Mouse (Mus musculus): ENCODE data around the gene Edc4. TPM values are rescaled to one million over a fixed set of nuclear protein-coding genes. Genes with fewer than 3 reads are reported as not detected.

The Edc4 gene
- polyA plus RNA-seq, 1 experiment from 2014 or later: 50.5 TPM

DNA sequence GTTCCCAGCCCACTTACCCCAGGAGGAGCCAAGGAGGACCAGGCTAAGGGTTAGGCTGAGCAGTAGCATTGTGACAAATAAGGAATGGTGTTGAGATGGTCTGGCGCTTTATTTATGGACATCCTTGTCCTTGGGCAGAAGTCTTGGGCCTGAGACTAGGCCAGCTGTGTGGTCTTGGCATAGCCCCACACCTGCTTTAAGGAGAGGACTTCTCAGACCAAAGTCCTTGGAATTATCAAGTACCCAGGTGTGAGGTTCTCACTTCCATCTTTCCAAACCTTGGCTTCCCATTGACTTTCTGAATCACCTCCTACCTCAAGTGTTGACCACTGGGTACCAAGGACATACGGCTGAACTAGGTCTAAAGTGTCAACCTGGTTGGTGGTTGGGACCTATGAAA is 53.1 kb downstream of the Edc4 start, which contains the start of gene Ctrl:
Gene Ctrl, minus strand, starts transcription at position 101 of the 400 bp plus-strand sequence.
- H3K36me3 ChIP-seq (ENCODE audit: control insufficient read depth, insufficient read depth, low read length): no peaks in the 10 kb centered on the region
- no peak for DNase-seq (ENCODE audit: low spot score)
- WGBS: 91% methylated on average over 2 of the region's 2 CpGs
- H3K4me1 ChIP-seq (ENCODE audit: control insufficient read depth, insufficient read depth, low read length): peaks cover 10% of the 10 kb centered on the region
- no peaks in the 10 kb centered on the region for H3K9me3 ChIP-seq (ENCODE audit: control insufficient read depth, low read length)
- no peak within 1 kb of the TSS for H3K4me2 ChIP-seq (ENCODE audit: low read depth)
- no peak within 1 kb of the TSS for H3K27ac ChIP-seq (ENCODE audit: low read depth, low read length)
- H3K4me3 ChIP-seq (ENCODE audit: low read depth, low read length): no peak within 1 kb of the TSS
- H3K27me3 ChIP-seq (ENCODE audit: control insufficient read depth, insufficient read depth, low read length): no peaks in the 10 kb centered on the region
- no peak for ATAC-seq (ENCODE audit: insufficient read depth, low FRiP score, low TSS enrichment)
- no peak within 1 kb of the TSS for H3K9ac ChIP-seq (ENCODE audit: low read length)

DNA sequence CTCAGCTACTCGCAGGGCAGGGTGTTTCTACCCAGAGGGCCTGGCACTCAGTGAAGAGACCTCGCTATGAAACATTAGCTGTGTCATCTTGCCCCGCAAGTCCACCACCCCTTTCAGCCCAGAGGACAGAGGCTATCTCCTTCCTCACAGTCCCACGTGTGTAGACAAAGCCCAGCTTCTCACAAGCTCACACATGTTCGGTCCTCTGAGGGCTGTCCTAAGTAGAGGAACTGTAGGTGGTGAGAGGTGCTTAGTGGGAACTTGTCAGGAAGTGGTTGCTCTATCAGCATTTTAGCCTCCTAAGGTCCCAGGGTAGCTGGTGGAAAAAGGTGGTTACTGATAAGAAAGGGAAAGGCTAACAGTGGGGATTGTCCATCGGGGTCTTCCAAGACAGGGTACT is 54.4 kb downstream of the Edc4 start:
- peaks cover 10% of the 10 kb centered on the region for H3K4me1 ChIP-seq (ENCODE audit: control insufficient read depth, insufficient read depth, low read length)
- H3K9me3 ChIP-seq (ENCODE audit: control insufficient read depth, low read length): no peaks in the 10 kb centered on the region
- WGBS: 85% methylated on average over 6 of the region's 6 CpGs
- no peaks in the 10 kb centered on the region for H3K27me3 ChIP-seq (ENCODE audit: control insufficient read depth, insufficient read depth, low read length)
- no peak overlapping the region for H3K4me2 ChIP-seq (ENCODE audit: low read depth)
- H3K36me3 ChIP-seq (ENCODE audit: control insufficient read depth, insufficient read depth, low read length): no peaks in the 10 kb centered on the region
- H3K4me3 ChIP-seq (ENCODE audit: low read depth, low read length): no peak overlapping the region
- no peak overlapping the region for H3K9ac ChIP-seq (ENCODE audit: low read length)
- no peak for DNase-seq (ENCODE audit: low spot score)
- H3K27ac ChIP-seq (ENCODE audit: low read depth, low read length): no peak overlapping the region
- no peak for ATAC-seq (ENCODE audit: insufficient read depth, low FRiP score, low TSS enrichment)

DNA sequence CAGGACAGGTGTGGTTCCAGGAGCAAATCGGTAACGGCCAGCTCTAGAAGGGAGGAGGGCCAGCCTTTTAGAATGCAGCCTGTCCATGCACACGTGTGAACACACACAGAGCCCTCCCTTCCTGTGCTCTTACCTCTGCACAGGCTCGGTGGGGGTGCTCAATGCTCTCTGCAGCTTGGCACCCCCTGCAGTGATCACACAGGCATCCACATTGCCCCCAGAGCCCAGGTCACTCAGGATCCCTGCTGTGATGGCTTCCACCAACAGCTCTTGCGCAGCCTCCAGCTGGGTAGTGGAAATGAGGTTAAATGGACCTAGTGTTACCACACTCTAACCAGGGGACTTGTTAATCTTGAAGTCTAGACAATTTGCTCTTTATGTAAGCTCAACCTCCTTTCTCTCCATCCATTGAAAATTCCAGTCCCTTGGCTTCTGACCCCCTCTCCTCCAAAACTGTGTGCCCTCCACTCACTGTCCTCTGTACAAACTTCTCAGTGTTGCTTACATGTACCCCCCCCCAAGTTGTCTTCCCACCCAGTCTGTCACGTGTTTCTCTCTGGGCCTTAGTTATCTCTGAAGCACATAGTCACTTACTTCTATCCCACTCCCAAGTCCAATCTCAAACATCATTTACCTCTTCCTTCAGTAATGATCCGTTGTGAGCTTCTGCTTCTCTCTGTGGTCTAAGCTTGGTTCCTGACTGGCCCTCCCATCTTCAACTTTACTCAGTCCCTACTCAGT is 55.4 kb downstream of the Edc4 start:
- DNase-seq (ENCODE audit: low spot score) (peak; percentile 21), ATAC-seq (ENCODE audit: insufficient read depth, low FRiP score, low TSS enrichment) (no peak)
- peaks cover 10% of the 10 kb centered on the region for H3K4me1 ChIP-seq (ENCODE audit: control insufficient read depth, insufficient read depth, low read length)
- H3K4me3 ChIP-seq (ENCODE audit: low read depth, low read length): peak overlapping the region; percentile 74
- H3K9me3 ChIP-seq (ENCODE audit: control insufficient read depth, low read length): no peaks in the 10 kb centered on the region
- H3K27ac ChIP-seq (ENCODE audit: low read depth, low read length): no peak overlapping the region
- no peaks in the 10 kb centered on the region for H3K36me3 ChIP-seq (ENCODE audit: control insufficient read depth, insufficient read depth, low read length)
- H3K4me2 ChIP-seq (ENCODE audit: low read depth): peak overlapping the region; percentile 97
- 27% methylated on average over 7 of the region's 7 CpGs for WGBS
- H3K27me3 ChIP-seq (ENCODE audit: control insufficient read depth, insufficient read depth, low read length): no peaks in the 10 kb centered on the region
- H3K9ac ChIP-seq (ENCODE audit: low read length): peak overlapping the region; percentile 73

DNA sequence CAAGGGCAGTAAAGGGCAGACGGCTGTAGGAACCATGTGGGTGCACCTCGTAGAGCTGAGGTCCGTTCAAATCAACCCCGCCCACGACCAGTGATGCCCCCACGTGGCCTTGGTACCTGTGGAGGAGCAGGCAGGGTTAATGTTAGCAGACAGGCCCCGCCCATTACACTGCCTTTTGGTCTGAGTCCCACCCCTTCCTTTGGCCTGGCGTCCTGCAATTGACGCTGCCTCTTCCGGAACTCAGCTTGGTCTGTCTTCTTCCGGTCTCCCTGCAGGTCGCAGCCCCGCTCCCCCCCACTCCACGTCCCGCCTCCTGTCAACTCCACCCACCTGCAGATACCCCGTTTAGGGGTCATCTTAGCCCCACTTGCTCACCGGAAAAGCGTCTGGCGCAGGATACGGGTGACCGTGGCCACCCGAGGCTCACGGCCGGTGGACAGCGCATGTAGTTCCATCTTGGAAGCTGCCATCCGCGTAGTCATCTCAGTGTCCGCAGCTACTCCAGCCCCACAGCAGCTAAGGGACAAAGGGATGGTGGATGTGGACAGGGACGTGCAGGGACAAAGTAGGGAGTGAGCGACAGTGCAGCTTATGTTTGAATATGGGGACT is 56.3 kb downstream of the Edc4 start:
- no peaks in the 10 kb centered on the region for H3K27me3 ChIP-seq (ENCODE audit: control insufficient read depth, insufficient read depth, low read length)
- H3K27ac ChIP-seq (ENCODE audit: low read depth, low read length): peak overlapping the region; percentile 83
- peak overlapping the region; percentile 97 for H3K4me2 ChIP-seq (ENCODE audit: low read depth)
- peaks cover 10% of the 10 kb centered on the region for H3K4me1 ChIP-seq (ENCODE audit: control insufficient read depth, insufficient read depth, low read length)
- WGBS: under 1% methylated on average over 30 of the region's 30 CpGs
- H3K9me3 ChIP-seq (ENCODE audit: control insufficient read depth, low read length): no peaks in the 10 kb centered on the region
- peak overlapping the region; percentile 74 for H3K4me3 ChIP-seq (ENCODE audit: low read depth, low read length)
- DNase-seq (ENCODE audit: low spot score): peak; percentile 87
- no peaks in the 10 kb centered on the region for H3K36me3 ChIP-seq (ENCODE audit: control insufficient read depth, insufficient read depth, low read length)
- peak overlapping the region; percentile 79 for H3K9ac ChIP-seq (ENCODE audit: low read length)
- peak; percentile 91 for ATAC-seq (ENCODE audit: insufficient read depth, low FRiP score, low TSS enrichment)

DNA sequence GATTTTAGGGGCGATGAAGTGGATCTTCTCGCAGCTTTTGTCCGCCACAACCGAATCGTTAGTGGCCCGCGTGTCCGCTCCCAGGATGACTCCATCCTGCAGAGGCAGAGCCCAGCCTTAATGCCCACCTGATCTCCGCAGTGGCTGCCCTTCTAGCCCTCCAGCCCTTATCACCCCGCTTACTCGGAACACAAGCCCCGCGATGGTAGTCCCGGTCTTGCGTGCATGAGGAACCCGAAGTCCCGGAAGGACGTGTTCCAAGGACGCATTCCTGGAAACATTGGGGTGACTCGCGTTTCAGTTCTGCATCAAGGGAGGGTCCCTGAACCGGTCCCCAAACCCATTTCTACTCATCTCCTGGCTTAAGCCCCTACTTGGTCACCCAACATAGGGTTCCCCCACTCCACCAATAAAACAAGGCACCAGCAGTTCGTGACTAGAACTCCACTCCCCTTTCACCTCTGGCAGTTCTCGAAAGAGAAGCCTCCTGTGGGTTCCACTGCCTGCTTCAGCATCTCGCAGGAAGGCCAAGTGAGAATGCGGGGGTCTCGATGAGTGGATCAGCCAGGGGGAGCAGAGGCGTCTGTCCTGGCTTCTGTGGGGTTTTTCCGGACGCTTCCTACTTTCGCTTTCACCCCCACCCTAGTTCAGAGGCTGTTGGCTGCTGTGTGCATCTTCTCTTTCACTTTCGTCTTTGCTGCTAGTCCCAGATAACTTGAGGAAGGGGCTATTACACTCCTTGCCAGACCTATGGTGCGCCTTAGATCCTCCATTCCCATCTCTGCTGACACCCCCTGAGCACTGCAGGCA is 57.0 kb downstream of the Edc4 start:
- WGBS: under 1% methylated on average over 33 of the region's 33 CpGs
- H3K4me3 ChIP-seq (ENCODE audit: low read depth, low read length): peak overlapping the region; percentile 74
- peak; percentile 51 for DNase-seq (ENCODE audit: low spot score)

DNA sequence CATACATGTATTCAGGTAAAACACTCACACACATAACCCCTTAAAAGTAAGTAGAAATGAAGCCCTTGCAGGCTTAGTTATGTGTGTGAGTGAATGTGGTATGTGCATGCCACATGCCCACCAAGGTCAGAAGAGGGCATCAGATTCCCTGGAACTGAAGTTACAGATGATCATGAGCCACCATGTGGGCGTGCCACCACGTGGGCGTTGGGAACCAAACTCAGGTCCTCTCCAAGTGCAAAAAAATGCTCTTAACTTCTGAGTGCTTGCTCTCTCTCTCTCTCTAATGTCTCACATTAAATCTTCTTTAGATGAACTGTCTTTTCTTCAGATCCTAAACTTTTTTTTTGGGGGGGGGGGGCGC is 57.6 kb downstream of the Edc4 start, which contains the start of gene Psmb10:
Gene Psmb10, minus strand, starts transcription at position 139 of the 364 bp plus-strand sequence.
- peaks cover 10% of the 10 kb centered on the region for H3K4me1 ChIP-seq (ENCODE audit: control insufficient read depth, insufficient read depth, low read length)
- DNase-seq (ENCODE audit: low spot score) (no peak), ATAC-seq (ENCODE audit: insufficient read depth, low FRiP score, low TSS enrichment) (no peak)
- H3K9me3 ChIP-seq (ENCODE audit: control insufficient read depth, low read length): no peaks in the 10 kb centered on the region
- H3K4me2 ChIP-seq (ENCODE audit: low read depth): peak within 1 kb of the TSS; percentile 97
- H3K27me3 ChIP-seq (ENCODE audit: control insufficient read depth, insufficient read depth, low read length): no peaks in the 10 kb centered on the region
- peak within 1 kb of the TSS; percentile 83 for H3K27ac ChIP-seq (ENCODE audit: low read depth, low read length)
- peak within 1 kb of the TSS; percentile 79 for H3K9ac ChIP-seq (ENCODE audit: low read length)
- H3K36me3 ChIP-seq (ENCODE audit: control insufficient read depth, insufficient read depth, low read length): no peaks in the 10 kb centered on the region
- H3K4me3 ChIP-seq (ENCODE audit: low read depth, low read length): peak within 1 kb of the TSS; percentile 74
- 43% methylated on average over 4 of the region's 4 CpGs for WGBS

More for the DNA sequence above, 57.0 kb downstream of the Edc4 start:
- ATAC-seq (ENCODE audit: insufficient read depth, low FRiP score, low TSS enrichment): peak; percentile 59
- no peaks in the 10 kb centered on the region for H3K27me3 ChIP-seq (ENCODE audit: control insufficient read depth, insufficient read depth, low read length)
- H3K36me3 ChIP-seq (ENCODE audit: control insufficient read depth, insufficient read depth, low read length): no peaks in the 10 kb centered on the region
- peak overlapping the region; percentile 79 for H3K9ac ChIP-seq (ENCODE audit: low read length)
- no peaks in the 10 kb centered on the region for H3K9me3 ChIP-seq (ENCODE audit: control insufficient read depth, low read length)
- H3K4me2 ChIP-seq (ENCODE audit: low read depth): peak overlapping the region; percentile 97
- peak overlapping the region; percentile 83 for H3K27ac ChIP-seq (ENCODE audit: low read depth, low read length)
- H3K4me1 ChIP-seq (ENCODE audit: control insufficient read depth, insufficient read depth, low read length): peaks cover 10% of the 10 kb centered on the region

DNA sequence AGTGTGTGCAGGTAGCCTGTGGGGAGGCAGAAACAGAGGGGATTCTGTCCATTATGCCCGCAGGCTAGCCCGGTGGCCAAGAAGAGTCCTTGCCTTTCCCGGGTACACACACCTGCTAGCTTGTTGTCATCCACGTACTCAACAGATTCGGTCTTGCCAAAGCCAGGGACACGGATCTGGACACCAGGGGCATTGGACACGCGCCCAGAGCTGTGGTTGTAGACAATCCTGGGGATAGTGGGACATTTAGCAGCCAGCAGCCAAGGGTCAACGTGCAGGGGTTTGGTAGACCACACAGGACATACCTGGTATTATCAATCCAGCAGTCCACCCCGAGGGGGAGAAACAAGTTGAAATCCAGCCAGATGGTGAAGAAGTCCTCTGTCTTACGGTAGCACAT is 61.3 kb downstream of the Edc4 start:
- peaks cover 4% of the 10 kb centered on the region; the same call in 1 of the 2 replicates for H3K4me1 ChIP-seq (ENCODE audit: control insufficient read depth, insufficient read depth, low read length)
- H3K36me3 ChIP-seq (ENCODE audit: control insufficient read depth, insufficient read depth, low read length): peaks cover 5% of the 10 kb centered on the region

DNA sequence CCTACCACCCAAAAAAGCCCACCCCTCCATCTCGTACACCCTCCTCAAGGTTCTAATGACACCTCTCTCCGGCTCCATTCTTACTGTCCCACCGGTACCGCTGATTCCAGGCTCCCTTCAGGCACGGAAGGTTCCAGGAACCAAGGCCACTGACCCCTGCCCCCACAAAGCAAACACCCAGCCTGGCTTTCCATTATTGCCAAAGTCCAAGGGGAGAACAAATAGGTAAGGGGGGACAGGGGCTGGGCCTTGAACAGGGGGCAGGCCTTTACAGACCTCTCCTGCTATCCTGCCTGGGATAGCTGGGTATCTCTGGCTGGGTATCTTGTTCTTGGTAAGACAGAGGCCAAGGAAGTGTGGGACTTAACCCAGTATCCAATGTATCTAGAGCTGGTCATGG is 61.9 kb downstream of the Edc4 start:
- peaks cover 5% of the 10 kb centered on the region for H3K36me3 ChIP-seq (ENCODE audit: control insufficient read depth, insufficient read depth, low read length)
- WGBS: 100% methylated on average over 5 of the region's 5 CpGs
- no peaks in the 10 kb centered on the region for H3K27me3 ChIP-seq (ENCODE audit: control insufficient read depth, insufficient read depth, low read length)
- no peak overlapping the region for H3K4me2 ChIP-seq (ENCODE audit: low read depth)
- H3K9me3 ChIP-seq (ENCODE audit: control insufficient read depth, low read length): no peaks in the 10 kb centered on the region
- peaks cover 4% of the 10 kb centered on the region; the same call in 1 of the 2 replicates for H3K4me1 ChIP-seq (ENCODE audit: control insufficient read depth, insufficient read depth, low read length)
- DNase-seq (ENCODE audit: low spot score) (no peak), ATAC-seq (ENCODE audit: insufficient read depth, low FRiP score, low TSS enrichment) (no peak)
- no peak overlapping the region for H3K9ac ChIP-seq (ENCODE audit: low read length)
- no peak overlapping the region for H3K27ac ChIP-seq (ENCODE audit: low read depth, low read length)
- no peak overlapping the region for H3K4me3 ChIP-seq (ENCODE audit: low read depth, low read length)

More for the DNA sequence above, 61.3 kb downstream of the Edc4 start:
- Histone ChIP-seq H3K9ac (ENCODE audit: low read length) (no peak overlapping the region), H3K27ac (ENCODE audit: low read depth, low read length) (no peak overlapping the region), H3K4me3 (ENCODE audit: low read depth, low read length) (no peak overlapping the region), H3K27me3 (ENCODE audit: control insufficient read depth, insufficient read depth, low read length) (no peaks in the 10 kb centered on the region), H3K9me3 (ENCODE audit: control insufficient read depth, low read length) (no peaks in the 10 kb centered on the region), H3K4me2 (ENCODE audit: low read depth) (no peak overlapping the region)
- DNase-seq (ENCODE audit: low spot score) (no peak), ATAC-seq (ENCODE audit: insufficient read depth, low FRiP score, low TSS enrichment) (no peak)
- 96% methylated on average over 11 of the region's 11 CpGs for WGBS
